Mouse (Mus musculus) activated CD4-positive, CD25-positive, alpha-beta regulatory T cell, adult 4 months (primary cell): ENCODE measurements around the gene Afdn. TPM values are rescaled to one million over a fixed set of nuclear protein-coding genes. Genes with fewer than 3 reads are reported as not detected.

Experiments used
- polyA plus RNA-seq, 2 experiments: library from polyadenylated mRNA; unstranded; fragments of 100-300 nt; shearing (Covaris generic); gene quantifications; one replicate each; pipeline ENCODE4 v1.2.1; 2017

Gene Afdn
- polyA plus RNA-seq, 2 experiments from 2014 or later, result 2.6 to 3.2 TPM

Other genes with a start within 250 kb of the Afdn start
- gene Tcte2, start 1.3 kb downstream of the Afdn start, polyA plus RNA-seq, result not detected
- not detected for gene Gm7168, start 187.8 kb downstream of the Afdn start, polyA plus RNA-seq
- not detected for gene Gm7356, start 243.2 kb downstream of the Afdn start, polyA plus RNA-seq